Mouse (Mus musculus): ENCODE data around the gene Fbp1.
"Not testable (repeated sequence)": the region's sequence is repeated elsewhere in the genome, so short reads cannot be mapped to it uniquely, and the experiment has no call there.

Fbp1 gene

DNA sequence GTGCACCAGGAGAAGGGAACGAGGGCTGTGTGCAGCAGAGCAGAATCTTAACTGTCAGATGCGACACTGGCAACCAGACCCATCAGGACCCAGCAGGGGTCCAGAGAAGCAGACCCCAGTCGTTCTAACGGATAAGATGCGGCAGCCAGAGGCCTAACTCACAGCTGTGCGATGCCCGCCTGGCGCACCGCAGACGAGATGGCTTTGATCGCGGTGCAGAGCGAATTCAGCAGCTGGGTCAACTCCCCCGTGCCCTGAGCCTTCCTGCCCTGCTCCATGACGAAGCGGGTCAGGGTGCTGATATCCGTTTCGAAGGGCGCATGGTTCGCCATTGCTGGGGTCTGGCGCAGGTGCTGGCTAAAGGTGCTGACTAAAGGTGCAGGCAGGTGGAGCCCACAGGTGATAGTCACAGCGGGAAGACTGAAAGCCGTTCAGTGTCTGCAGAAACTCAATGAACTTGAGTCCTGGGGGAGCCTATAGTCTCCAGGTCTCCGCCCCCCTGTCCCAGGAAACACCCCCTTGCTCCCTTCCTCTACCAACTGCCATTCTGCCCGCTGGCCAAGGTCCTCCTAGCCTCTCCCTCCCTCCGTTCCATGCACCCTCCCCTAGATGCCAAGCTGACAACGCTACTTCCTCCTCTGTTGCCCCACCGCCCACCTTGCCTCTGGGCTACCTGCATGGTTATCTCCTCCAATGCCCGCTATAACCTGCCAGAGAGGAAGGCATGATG is at the start of gene Fbp1:
TSS of gene Fbp1 (minus strand) at position 571 of the 730 bp plus-strand sequence.
- DNase-seq (ENCODE audit: low spot score): no peak

DNA sequence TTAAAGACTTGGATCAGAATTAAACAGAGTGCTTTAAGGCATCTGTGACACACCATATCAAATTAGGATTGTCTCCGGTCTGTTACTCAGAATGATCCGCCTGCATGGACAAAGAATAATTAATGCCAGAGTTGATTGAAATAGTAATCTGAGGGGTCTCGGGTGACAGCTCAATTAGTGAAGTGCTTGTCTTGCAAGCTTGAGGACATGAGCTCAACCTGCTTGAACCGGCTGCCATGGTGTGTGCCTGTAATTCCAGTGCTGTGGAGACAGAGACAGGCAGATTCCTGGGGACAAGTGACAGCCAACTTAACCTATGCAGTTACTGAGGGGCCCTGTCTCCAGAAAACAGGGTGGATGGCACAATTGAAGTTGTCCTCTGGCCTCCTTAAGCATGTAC is 44.4 kb upstream of the Fbp1 start:
- DNase-seq (ENCODE audit: low spot score): peak; percentile 23

DNA sequence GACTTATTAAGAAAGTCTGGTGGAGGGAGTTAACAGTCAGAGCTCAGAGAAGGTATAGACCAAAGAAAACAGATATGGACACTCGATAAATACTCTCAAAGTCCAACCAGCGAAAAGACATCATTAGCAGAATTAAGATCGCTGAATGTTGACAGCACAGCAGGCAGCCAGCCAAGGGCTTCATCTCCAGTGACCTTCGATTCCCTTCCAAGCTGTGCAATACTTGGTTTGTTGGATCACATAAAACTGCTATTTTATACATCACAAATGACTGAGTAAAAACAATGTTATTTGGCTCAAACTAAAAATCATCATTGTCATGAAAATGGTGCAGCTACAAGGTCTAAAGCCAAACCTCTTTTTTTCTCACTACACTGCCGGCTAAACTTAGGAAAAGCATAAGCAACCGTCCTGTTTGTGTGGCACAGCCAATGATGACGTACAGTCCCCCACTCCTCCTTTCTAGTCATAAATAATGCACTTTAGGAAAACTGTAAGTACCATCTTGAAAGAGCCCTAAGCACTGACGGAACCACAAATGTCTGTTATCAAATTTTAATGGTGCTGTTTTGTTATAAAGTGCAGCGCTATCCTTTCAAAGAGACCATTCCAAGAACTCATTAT is 41.8 kb upstream of the Fbp1 start:
- DNase-seq (ENCODE audit: low spot score): peak; percentile 51

DNA sequence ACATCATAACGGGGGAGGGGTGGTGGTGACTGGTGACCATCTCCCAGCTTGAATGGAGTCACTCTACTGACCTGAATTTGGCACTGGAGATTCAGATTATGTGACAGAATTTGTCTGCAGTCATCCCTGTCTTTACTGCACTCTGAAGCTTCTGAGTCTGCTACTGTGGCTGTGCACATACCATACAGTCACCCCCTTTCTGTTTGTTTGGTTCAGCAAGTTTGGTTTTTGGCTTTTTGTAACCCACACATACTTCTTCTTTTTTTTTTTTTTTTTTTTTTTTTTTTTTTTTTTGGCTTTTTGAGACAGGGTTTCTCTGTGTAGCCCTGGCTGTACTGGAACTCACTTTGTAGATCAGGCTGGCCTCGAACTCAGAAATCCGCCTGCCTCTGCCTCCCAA is 41.1 kb upstream of the Fbp1 start:
- DNase-seq (ENCODE audit: low spot score): not testable (repeated sequence)

DNA sequence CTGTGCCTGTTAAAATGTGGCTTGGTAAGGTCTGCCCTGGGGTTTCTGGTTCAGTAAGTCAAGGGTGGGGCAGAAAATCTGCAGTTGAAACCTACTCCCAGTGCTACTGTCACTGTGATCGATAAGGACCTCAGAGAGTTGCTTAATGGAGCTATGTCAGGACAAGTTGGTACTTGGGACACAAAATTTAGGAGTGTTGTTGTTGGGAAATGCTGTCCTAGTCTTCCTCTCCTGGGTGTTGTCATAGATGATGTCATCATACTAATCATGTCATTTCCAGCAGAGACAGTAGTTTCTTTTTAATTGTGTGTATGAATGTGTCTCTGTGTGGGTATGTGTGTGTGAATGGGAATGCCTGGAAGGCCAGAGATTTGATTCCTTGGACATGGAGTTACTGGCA is 39.4 kb upstream of the Fbp1 start:
- DNase-seq (ENCODE audit: low spot score): no peak

DNA sequence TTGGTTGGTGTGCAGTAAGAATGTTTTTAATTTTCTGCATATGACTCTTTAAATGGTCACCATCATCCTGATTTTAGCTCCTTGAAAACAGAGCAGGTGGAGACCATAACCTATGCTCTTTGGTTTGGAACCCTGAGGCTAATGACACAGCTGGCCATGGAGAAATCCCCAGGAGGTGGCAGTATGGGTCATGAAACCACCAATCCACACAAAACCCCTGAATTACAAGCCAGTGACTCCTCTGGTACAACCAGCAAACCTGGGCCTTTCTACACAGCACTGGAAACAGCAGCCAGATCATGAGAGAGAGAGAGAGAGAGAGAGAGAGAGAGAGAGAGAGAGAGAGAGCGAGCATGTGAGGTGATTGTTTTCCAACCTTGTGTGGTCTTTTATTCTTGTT is 38.4 kb upstream of the Fbp1 start:
- peak; percentile 76 for DNase-seq (ENCODE audit: low spot score)

DNA sequence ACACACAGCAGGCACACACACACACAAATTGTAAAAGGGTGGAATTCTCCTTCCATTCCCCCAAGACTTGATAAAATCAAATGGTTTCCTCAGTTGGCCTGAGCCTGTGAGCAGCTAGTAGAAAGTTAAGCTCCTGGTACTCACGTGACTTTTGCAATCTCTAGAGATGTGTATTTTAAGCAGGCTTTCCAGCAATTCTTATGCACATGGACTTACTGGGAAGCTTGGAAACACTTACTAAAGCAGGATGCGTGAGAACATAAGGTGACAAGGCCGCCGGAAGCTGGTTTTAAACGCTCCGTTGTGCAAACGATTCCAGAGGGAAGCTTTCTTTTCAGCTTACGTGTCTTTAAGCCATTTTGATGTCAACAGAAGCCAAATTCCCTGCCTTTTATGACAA is 35.1 kb upstream of the Fbp1 start:
- no peak for DNase-seq (ENCODE audit: low spot score)

DNA sequence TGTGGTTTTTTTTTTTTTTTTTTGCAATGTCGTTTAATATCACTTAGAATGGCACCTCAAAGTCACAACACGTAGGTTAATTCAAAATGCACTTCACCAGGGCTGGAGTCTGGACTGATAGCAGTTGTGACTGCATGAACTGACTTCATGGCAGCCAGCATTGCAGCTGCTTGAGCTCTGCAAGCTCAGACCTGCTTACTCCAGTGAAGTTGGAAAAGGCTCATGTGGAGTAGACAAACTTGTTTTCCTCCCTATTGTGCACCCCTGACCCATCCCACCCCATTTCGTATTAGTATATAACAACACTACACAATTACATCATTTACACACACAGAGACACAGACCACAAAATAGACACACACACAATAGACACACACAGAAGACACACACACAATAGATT is 34.6 kb upstream of the Fbp1 start:
- no peak for DNase-seq (ENCODE audit: low spot score)

DNA sequence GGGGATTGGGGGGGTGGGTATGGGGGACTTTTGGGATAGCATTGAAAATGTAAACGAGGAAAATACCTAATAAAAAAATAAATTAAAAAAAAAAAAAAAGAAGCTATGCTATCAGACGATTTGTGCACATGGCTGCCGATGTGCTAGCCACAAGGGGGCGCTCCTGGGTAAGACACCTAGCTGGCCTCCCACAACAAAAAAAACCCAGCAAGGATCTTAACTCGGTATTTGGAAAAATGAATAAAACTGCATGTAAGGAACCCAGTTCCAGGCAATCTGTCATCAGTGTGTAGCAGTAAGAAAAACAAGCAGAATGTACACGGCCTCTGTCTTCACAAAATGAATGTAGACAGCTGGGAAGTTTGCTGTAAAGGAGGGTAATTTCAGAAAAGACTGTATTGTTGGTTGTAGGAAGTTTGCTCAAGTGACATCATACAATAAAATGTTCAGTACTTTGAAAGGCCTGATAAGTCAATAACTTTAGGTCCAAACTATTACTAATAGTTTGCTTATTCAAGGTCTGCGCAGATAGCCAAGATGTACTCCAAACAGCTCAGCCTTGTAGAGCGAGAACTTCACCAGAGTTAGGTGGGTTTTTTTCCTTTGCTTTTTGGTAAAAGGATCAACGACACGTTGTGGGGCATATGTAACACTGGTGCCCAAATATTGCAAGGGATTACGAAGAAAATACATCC is 31.7 kb upstream of the Fbp1 start:
- peak; percentile 75 for DNase-seq (ENCODE audit: low spot score)

DNA sequence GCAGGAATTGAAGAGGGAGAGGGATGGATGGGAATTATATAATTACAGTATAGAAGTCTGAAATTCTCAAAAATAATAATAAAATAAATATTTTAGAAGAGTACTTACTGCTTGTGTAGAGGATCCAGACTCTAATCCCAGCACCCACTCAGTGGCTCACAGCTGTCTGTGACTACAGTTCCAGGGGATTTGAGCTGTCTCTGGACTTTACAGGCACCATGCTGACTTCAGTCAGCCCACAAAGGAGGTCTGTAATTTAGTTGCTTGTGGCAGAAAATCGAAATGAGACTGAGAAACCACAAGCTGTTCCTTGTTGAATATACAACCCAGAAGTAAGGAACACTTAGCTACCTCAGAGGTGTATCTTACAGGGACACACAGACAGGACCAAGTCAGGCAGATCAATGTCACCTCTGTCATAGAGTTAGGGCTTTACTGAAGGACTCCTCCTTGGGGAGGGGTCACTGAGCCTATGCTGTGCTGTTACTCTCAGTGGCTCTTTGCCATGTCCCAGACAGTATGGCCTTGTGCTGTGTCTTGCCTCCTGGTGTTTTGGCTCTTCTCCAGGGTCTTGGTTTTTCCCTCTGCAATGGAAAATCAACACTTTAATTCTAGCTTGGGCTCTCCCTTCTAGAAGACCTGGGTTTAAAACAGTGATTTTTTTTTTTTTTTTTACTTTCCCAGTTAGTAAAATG is 29.5 kb upstream of the Fbp1 start:
- peak; percentile 50 for DNase-seq (ENCODE audit: low spot score)

DNA sequence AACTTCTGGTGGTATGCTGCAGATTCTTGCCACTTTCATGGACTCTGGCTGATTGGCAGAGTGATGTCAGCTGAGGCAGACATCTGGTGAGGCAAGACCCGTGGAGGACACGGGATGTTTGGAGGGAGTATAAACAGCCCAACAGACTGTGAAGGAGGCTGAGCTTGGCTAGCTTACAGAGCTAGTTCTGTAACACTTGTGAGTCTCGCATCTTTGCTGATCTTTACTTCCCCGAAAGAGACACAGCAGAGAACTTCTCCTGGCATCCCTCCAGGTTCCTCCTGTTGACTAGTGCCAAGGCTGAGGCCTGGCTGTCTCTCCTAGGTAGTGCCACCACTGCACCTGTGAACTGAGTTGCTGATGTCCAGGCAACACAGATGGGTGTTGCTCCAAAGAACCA is 28.6 kb upstream of the Fbp1 start:
- DNase-seq (ENCODE audit: low spot score): no peak

DNA sequence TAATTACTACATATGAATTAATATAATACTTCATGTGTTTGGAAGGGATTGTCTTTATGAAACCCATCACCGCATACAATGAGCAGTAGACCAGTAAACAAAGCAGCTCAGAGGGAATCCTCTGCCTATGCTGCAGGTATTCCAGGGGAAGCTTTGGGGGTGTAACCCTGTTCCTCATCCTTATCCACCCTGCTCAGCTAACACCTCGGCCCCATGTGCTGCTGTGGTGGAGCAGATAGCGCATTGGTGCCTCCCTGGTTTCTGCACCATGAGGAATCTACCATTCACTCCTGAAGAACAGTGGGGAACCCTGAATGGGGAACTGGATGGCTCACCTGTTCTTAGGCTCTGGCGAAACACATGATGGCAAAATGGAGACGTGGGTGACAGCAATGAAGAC is 23.5 kb upstream of the Fbp1 start:
- no peak for DNase-seq (ENCODE audit: low spot score)

DNA sequence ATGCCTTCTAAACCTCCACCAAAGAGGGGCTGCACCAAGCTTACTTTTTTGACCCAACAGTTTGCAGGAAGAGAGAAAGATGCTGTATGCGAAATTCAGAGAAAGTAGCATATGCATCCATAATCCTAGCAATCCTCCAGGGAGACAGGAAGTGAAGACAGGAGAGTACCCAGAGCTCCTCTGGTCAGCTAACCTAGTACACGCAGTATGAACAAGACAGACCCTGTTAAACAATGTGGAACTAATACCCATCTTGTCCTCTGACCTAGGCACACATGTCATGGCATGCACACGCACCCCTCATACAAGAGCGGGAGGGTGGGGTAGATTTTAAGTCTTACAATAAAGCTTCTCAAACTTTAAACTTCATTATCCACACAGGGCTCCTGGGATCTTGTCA is 22.1 kb upstream of the Fbp1 start:
- no peak for DNase-seq (ENCODE audit: low spot score)

DNA sequence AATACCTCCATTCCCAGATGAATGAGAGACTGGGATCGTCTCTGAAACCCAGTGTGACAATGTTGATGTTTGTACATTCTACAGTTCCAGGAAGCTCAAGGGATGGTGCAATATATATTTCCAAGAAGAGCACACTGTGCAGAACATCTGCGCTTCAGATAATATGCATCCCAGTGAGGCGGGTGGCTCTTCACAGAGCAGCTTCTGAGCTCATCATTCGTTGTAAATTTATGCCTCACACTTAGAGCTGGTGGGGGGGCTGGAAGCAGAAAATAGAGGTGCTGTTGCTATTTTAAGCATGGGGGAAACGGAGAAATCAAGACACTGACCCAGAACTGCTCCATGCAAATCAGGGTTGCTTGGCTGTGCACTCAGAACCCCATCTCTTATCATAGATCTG is 21.7 kb upstream of the Fbp1 start:
- DNase-seq (ENCODE audit: low spot score): no peak

DNA sequence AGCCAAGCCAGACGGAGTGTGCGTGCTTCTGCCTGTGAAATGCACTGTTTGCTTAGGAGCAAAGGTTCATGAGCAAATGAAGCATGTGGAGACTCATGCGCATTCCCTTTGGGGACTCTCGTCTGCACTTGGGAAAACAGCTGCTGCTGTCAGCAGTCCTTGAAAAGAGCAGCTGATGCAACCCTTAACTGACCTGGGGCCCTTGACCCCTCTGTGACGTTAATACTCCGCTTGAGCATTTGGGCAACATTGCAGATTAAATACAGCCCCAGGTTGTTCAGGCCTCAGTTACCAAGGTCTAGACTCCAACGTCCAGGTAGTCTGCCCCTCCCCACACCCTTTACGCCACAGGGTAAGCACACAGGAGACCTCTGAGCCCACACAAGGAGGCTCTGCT is 20.1 kb upstream of the Fbp1 start:
- no peak for DNase-seq (ENCODE audit: low spot score)

DNA sequence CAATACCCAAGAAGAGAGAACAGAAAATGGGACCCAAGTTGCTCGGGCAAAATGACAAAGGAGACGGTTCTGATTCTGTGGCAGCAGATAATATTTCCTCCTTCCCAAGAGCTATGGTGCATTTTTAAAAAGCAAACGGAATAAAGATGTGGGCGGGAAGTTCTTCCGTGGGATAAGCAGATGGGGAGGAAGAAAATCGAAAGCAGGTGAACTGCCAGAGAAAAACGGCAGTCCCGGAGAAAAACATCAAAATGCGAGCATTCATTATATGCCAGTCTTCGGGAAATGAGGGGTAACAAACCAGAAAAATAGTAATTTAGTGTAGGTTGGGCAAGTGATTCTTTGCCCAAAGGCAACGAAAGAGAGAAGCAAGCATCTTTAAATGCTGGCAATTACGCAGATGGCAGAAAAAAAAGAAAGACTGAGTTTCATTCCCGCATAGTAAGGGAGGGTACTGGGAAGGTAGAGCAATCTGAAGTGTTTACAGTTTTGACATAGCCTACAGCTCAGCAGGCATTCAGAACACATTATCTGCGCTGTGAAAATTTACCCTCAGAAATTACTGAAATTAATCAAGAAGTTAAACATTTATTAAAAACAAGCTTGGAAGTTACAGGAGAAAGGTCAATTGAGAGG is 19.6 kb upstream of the Fbp1 start:
- no peak for DNase-seq (ENCODE audit: low spot score)

DNA sequence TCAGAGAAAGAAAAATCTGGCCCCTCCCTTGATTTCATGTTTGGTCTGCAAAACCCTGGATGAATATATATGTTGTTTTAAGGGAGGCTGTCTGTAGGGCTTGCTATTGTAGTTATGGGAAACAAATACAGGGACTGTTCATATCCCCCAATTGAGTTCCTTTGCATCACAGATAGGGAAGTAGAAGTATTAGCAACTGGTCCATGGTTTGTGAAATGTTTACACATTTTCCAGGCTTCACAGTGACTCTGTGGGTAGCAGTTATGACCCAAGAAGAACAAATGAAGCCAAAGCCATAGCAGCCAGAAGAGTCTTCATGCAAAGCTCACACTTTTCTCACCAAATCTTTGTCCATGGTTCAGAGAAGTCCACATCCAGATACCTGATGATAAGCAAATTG is 13.1 kb upstream of the Fbp1 start:
- DNase-seq (ENCODE audit: low spot score): no peak

DNA sequence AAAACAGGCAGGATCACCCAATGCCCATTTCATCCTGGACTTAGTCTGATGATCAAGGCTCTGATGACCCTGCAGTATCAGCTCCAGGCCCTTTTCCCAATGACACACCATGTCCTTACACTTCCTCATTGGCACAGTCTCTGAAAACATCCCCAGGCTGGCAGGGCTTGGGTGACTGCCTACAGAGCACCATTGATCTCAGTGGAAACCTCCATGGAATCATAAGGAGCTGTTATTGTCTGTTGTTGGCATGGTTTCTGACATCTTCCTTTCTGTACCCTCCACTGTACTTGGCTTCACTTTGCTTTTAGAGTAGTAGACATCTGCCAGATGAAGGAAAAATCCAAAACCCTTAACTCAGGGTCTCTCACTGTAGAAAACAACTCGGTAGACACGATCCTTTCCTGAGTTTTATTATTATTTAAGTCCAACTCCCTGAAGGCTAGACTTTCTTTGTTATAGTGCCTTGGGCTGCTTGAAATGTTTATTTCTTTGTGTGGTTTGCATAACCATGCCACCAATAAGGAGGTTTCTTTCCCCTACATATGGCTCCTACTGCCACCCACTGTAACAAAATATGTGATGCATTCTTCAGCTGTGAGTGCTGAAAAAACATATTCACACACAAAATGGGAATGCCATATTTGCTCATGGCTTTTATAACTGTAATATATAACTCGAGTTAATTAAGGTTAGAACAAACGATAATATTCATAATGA is 10.0 kb upstream of the Fbp1 start:
- DNase-seq (ENCODE audit: low spot score): no peak

DNA sequence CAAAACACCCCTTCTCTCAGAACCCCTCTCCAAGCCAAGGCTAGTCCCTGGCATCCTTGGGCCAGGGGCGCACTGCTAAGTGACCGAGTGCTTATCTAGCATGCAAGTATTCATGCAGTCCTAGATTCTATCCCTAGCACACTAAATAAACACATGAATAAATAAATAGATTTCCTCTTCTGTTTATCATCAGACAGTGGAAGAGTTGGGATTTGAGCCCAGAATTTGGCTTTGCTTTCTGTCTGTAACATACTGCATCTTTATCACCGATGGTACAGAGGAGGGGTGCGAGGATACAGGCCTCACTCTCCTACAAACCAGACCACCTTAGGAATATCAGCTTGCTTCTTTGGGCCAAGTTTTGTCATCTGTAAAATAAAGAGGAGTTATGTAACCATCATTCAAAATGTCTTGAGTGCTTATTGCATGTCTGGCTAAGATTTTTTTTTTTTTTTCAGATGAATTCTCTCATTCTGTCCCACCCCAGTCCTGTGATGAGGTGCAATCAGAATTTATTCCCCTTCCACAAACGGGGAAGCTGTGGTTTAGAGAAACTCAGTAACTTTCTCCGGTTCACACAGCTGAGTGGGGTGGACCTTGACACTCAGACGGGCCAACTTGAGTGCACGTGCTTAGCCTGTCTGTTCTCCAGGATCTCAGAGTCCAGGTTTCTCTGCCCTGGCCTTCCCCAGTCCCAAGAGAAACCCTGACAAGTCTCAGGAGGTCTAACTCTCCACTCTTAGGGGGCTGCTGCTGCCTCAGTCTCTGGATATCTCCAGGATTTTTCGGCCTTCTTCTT is 5.2 kb upstream of the Fbp1 start:
- DNase-seq (ENCODE audit: low spot score): no peak

DNA sequence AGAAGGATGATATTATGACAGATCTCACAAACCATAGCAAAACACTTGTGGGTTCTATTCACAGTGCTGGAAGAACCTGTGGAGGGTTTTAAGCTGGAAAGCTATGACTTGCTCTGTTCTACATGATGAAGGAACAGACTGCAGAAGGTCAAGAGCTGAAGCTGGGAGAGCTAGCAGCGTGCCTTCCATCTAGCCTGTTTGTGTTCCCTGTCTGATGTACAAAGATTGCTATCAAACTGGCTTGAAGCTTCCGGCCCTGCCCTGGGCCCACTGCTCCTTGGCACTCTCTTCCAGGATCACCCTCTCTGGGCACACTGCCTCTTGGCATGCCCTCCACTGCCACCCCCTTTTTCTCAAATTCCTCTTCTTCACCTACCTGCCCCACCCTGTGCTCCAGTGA is 1.2 kb upstream of the Fbp1 start:
- DNase-seq (ENCODE audit: low spot score): no peak

DNA sequence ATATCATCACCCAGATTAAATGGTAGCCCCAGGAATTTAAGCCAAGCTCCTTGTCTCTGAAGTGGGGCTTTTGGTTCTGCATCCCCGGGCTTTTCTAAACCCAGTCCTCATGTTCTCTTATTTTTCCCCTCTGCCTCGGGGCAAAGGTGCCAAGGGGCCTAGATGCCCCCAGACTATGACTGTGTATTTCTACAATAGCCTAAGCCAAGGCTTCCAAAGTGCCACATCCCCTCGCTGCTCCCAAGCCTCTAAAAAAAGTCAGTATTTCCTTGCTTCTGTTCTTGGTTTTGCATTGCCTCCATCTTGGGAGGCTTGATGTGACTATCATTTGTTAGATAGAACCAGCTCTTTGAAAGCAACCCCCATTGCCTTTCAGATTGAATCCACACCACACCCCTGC is 3.5 kb downstream of the Fbp1 start:
- DNase-seq (ENCODE audit: low spot score): no peak

Data from MN1 (cell line).